Mouse (Mus musculus): ENCODE measurements at regions not wholly inside any gene's neighbourhood (a gene's known extent, or its start where the extent isn't known, plus 50 kb on each side); places are given as distances from the start of the nearest gene placed in this dataset.

DNA sequence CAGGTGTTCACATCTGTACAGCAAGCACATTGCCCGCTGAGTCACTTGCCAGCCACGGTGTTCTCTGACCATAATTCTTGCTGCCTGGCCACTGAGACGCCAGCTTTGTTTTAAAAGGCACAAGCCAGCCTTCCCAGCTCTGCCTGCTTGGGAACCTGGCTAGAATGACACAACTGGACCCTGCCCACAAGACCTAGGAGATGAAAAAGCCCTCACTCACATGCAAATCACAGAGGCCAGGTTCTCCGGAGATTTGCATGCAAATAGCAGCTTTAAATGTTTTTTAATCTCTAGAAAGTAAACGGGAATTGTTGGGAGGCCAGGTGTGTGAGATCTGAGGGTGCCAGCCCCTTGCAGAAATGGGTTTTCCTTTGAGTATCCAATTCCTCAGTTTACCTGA is 71.9 kb downstream of the 1810010D01Rik start:
- no peak for DNase-seq (ENCODE audit: low spot score)

DNA sequence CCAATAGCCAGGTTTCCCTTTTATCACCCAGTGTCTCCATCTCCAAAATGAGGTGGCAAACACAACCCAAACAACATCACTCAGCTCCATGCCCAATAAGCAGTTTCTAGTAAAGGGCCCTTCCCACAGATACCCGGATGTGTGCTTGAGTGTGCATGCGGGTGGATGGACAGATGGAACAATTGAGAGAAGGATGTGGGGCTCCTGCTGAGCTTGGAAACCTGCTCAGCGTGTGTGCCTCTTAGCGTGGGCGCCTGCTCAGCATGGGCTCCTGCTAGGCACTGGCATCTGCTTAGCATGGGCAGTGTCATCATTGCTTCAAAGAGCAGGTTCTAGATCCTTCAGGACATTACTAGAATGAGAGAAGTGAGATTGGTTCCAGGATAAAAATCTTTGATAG is 75.4 kb downstream of the 1810010D01Rik start:
- DNase-seq (ENCODE audit: low spot score): no peak

DNA sequence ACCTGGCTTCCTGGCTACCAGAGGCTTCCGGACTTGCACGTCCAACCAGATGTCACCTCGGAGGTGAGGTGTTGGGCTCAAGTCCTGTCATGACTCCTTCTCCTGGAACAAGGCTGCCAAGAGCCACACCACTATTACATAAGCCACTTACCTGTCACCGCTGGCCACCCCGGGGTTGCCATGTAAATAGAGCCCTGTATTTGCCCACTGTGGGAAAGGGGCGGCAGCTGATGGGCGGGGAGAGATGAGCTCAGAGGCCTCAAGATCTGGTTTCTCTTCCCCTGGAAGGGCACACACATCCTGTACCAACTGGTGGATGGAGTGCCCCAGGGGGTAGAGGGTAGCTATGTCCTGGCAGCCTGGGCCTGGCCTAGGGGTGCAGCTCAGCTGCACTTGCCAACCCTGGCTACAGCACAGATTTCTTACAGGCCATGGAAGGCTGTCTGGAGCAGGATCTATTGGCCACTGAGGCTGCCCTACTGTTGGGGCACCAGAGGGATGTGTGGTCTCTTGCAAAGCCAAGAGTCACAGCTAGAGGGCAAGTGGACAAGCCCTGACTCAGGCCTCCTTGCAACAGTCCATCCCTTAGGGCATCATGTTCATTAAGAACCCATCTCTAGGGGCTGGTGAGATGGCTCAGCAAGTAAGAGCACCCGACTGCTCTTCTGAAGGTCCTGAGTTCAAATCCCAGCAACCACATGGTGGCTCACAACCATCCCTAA is 76.3 kb downstream of the 1810010D01Rik start:
- peak; percentile 22 for DNase-seq (ENCODE audit: low spot score)

DNA sequence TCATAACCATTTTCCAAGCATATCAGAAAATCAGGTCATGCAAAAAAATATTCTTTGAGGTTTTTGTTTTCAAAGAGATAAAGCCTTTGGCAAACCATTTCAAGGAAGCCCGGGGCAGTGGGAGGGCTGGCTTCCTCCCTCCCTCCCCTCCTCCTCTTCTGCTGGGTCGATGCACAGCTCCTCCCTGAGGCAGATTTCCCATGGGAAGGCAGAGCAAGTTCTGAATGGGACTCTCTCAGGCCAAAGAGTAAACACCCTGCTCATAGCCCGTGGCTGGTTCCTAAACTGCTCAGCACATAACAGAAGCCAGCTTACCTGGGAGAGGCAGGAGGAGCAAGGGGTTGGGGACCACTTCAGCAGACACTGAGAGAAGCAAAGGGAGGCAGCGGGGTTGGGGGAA is 77.9 kb downstream of the 1810010D01Rik start:
- DNase-seq (ENCODE audit: low spot score): peak; percentile 45

DNA sequence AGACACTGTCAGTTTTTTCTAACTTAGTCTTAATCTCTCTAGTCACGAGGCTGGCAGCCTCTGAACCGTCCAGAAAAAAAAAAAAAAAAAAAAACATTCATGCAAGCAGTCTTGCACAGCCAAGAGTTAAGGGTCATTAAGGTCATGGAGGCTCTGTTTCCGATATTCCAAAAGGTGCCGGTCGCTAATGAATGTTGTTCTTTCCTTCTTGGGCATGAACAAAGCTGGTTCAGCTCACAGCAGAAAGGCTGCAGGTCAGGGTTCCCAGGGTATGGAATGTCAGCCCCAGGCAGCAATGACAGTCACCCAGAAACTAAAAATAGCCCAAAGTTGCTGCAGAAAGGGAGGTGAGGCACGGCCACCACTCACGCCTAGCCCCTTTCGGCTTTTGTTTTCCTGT is 80.3 kb downstream of the 1810010D01Rik start:
- no peak for DNase-seq (ENCODE audit: low spot score)

DNA sequence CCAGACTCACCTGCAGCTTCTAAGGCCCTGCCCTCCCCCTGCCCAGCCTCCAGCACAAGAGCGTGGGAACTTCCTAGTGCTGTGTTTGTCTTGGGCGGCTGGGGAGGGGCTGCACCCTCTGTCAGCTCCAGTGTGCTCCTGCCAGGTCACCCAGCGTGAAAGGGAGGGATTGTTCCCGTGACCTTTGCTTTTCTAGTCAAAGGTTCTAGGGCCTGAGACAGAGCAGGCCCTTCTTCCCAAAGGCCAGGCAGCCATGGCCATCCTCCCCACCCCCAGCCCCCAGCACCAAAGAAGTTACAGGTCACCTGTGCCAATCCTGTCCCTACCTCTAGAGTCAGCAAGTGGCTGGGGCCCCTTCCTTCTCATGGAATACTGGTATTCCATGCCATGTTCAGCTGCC is 80.7 kb downstream of the 1810010D01Rik start:
- peak; percentile 31 for DNase-seq (ENCODE audit: low spot score)

DNA sequence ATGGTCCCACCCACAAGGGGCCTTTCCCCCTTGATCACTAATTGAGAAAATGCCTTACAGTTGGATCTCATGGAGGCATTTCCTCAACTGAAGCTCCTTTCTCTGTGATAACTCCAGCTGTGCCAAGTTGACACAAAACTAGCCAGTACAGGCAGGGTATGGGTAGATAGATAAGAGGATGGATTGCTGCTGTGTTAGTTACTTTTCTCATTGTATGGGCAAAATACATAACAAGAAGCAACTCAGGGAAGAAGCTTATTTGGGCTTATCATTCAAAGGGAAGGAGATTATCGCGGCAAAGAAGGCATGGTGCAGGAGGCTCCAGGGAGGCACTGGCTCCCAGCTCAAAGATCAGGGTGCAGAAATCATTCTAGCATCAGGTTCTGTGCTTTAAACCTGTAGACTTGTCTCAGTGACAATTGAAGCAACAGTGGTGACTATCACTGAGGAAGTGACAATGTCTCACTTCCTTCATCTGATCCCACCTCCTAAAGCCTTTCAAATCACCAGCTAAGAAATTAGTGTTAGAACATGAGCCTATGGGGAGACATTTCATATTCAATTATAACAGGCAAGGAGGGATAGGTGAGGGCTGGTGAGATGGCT is 83.8 kb downstream of the 1810010D01Rik start:
- DNase-seq (ENCODE audit: low spot score): no peak

DNA sequence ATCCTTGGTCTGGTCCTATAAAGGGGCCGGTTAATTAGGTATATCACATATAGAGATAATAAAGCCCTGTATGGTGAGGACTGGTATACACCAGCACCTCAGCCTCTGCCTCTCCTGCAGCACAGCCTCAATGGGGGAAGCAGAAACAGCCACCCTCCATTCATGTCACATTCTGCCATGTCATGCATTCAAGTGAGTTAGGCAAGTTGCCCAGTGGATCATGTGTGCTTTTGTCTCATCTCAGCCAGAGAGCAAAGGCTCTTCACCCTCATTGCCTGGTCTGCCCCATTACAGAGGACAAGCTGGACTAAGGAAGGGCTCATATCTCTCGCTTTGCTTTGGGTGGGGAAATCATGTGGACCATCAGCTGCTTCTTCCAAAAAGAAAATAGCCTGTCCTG is 85.4 kb downstream of the 1810010D01Rik start:
- DNase-seq (ENCODE audit: low spot score): no peak

DNA sequence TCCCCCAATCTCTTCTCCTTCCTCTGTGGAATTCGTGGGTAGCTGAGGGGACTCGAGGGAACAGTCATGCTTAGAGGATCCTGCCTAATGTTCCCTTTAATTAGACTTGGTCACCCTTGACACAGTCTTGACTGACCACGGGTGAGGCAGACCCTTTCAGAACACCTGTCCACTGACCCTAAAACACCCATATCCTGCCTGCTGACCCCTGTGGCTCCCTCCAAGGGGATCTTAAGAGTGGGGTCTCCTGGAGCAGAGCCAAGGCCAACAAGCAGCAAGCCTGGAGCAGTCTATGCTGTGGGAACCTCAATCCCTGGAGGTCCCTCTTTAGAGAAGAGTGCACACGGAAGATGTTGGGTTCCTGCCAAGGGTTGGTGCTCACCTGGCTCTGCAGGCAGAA is 89.5 kb downstream of the 1810010D01Rik start:
- DNase-seq (ENCODE audit: low spot score): no peak

DNA sequence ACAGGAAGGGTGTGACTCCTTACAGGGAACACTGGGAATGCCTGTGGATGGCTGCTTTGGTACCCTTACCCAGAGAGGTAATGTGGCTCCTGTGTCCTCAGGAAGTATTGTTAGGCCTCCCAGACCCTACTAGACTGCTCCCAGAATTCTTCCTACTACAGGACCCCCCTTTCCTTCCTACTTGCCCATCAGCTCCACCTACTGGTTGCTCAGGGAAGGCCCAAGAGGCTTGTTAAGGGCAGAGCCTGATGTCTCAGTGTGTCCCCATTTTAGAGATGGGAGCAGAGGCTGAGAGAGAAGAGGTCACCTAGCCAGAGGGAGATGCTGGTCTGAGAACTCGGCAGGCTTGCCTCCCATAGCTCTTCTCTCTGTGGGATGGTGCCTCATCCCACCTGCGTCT is 93.3 kb downstream of the 1810010D01Rik start:
- DNase-seq (ENCODE audit: low spot score): peak; percentile 32

DNA sequence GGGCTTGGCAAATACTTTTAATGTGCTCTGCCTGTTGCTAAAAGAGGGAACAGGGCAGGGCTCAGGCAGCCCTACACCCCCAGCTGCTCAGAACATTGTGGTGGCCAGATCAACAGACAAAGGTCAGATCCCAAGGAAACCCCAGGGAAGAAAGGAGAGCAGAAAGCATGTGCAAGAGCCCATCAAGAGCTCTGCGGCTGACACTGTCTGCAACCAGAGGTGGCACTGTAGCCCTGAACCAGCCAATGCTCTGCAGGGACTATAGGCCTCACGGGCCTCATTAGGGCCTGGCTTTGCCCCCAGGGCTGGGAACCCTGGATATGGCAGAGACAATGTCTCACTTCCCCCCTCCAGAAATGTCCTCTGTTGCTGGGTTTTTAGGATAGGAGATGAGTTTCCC is 93.8 kb downstream of the 1810010D01Rik start:
- DNase-seq (ENCODE audit: low spot score): no peak

DNA sequence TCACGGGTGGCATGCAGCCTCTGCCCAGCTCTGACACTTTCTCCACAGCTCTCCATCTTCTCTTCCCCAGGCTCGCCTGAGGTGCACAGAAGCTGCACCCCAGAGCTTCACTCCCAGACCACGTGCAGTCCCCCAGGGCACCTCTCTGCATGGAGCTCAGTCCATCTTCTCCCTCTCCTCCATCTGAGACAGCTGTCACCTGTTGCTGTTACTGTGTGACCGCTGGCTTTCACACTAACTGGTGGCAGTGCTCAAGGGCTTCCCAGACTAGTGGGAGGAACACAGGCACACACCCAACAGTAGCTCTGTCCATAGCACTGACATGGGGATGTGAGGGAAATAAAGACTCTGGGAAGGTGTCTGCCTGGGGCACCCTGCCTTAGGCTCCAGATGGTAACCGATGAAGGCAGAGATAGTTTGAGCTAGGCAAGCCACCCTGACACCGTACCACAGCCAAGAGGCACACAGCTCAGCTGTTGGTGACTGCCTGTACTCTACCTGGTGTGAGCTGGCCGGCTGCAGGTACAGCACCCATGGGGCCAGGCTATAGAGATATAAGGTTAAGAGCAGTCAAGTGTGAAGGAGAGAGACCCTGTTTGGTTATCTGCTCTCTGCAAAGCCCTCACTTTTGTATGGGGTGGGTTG is 94.9 kb downstream of the 1810010D01Rik start:
- DNase-seq (ENCODE audit: low spot score): no peak

DNA sequence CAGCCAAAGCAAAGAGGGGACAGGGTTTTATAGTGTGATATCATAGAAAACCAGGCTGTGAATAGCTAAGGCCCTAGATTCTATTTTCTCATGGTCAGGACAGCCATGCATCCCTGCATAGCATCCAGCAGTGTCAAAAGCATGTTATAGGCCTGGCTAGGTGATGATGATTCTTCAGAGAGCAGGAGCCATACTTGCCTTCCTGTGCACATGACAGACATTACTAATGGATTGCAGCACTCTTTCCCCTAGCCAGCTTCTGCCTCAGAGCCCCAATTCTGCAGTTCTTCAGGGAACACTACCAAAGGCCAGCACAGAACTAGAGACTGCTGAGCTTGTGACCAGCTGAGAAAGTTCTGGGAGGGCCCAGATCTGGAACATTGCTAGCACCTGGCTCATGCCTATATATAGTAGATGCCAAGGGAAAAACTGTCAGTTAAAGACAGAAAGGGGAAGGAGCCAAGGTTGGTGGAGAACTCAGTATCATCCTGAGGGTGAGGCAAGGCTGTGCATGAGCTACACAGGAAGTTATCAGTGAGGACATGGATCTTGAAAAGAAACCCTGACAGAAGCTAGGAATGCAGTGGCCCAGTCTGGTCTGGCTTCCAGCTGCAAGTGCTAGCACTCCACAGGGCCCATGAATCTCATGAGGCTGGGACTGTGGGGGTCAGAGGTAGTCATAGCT is 95.6 kb downstream of the 1810010D01Rik start:
- no peak for DNase-seq (ENCODE audit: low spot score)

DNA sequence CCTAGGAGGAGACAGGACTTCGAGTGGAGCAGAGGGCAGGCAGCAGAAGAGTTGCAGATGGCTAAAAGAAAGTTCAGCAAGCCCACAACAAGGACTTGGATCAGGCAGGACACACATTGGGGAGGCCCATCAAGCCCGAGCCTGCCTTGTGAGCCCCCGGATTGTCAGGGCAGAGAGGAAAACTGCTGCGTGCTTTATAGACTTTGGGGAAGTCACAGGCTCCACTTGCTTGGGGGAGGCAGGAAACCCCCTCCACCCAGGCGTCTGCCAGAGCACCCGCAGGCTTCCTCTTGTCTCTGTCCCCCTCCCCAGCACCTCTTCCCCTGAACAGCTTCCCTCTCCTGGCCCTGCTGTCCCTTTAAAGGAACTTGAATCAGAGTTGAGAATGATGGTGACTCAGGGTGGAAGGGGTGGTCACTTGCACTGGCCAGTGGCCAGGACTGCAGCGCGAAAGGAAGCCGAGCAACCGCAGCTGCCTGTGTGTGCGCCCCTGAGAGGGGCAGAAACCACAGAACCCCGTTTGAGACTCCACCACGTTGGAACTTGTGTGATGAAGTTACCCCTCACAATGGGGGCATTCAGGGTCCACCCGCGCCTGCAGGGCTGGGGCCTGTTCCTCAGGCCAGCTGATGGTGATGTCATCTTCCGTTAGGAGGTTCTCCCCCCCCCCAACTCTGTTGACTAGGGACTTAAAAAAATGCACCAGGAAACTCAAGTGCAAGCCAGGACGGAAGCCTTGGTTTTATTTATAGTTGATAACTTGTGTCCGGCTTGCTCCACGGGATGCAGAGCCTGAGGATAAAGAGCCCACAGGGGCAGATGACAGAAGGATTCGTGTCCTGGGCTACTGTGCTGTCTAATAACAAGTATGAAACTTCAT is 96.4 kb downstream of the 1810010D01Rik start:
- peak; percentile 79 for DNase-seq (ENCODE audit: low spot score)

DNA sequence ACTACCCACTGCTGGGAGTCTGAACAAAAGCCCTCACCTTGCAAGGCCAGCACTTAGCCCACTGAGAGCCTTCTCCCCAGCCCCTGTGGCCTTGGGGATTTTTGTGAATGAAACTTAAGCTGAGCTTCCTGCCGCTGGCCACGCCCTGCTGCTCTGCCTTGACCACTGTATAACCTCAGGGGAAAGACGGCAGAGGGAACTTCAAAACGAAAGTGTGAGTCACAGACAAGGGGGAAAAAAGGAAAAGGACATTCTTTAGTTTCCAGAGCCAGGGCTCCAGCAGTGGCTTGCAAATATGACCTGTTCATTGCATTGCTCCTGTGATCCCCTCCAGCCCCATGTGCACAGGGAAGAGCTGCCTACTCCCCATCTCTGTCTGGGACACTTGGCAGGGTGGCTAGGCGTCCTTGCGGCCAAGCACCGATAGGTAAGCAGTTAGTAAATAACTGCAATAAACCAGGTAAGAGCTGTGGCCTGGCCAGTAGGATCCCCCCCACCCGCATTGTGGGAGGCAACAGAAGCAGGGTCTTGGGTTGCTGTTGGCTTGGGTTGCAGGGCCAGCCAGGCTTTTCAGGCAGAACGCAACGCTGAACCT is 97.2 kb downstream of the 1810010D01Rik start:
- DNase-seq (ENCODE audit: low spot score): peak; percentile 71

DNA sequence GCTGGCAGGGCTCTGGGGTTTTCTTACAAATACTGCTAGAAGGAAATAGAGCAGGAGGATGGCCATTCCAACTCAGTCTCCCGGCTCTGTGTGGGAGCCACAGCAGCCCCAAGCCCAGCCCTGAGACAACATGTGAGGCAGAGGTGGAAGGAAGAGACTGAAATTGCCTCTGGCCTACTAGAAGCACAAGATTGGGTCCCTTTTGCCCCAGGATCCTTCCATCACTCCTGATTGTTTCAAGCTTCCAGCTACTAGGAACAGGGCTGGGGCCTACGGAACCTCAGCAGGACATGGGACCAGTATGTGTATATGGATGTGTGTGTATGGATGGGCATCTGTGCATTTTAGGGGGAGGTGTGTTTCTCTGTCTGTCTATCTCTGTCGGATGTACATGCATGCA is 97.9 kb downstream of the 1810010D01Rik start:
- no peak for DNase-seq (ENCODE audit: low spot score)

DNA sequence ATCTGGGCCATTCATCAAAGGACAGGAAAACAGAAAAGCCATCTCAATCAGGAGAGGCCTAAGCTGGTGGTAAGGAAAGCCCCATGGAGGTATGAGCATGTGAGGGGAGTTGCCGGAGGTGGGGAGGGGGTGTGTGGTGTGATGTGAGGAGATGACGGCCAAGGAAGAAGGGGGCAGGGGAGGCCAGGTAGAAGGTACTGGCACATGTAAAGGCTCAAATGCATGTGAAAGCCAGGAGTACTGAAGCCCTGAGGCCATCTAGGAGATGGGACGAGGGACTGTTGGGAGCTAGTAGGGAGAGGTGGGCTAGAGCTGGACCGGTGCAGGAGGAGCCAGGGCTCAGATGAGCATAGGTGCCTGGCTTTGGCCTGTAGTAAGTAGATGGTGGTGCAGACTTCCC is 98.4 kb downstream of the 1810010D01Rik start:
- DNase-seq (ENCODE audit: low spot score): no peak

DNA sequence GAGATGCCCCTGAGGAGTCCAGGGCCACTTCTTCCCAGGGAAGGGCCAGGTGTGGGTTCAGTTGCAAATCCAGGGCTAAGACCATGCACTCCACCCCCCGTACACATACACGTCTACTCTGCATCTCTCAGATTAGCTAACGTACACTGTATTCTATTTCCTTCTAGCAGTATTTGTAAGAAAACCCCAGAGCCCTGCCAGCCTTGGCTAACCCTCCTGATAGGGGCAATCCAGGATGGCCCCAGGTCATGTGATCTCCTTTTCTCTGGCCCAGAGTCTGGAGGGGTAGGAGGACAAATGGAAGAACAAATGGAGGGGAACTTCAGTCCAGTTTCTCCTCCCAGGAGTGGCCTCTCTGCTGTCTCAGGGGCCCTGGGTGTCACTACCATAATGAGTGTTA is 98.9 kb downstream of the 1810010D01Rik start:
- no peak for DNase-seq (ENCODE audit: low spot score)

DNA sequence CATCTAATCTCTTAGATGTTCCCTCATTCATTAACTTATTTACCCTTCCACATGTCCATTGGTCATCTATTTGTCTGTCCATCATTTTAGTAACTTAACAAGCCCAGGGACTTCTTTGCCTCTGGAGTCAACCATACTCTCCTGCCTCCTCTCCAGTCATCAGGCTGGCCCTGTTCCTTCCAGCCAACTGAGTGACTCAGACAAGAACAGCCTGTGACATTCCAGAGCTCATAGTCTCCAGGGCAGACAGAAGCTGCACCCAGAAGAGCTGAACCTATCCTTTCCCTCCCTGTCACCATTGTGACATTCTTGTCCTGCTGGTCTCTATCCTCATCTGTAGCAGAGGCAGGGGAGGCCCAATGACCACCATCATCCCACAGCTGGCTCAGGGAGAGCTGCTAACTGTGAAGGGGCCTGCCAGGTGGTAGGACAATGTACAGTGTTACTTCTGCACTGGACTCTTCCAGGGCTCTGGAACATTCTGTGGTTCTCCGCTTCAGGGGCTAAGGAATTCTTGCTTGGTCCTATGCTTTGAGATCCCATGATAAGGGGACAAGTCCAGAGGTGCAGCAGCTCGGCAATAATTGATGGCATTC is 100.2 kb downstream of the 1810010D01Rik start:
- no peak for DNase-seq (ENCODE audit: low spot score)

DNA sequence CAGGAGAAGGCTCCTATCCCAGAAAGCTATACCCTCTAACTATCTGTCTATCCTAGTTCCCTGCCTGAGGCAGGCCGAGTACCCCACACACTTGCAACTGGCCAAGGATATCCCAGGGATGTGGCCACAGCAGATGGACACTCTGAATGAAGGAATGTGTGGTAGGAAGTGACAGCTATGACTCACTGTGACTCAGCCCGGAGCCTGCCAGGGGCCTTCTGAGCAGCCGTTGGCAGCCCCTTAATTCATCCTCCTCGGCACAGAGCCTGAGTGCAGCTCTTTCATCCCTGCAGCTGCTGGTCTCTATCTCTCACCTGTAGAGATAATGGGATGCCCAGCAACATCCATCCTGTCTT is 101.4 kb downstream of the 1810010D01Rik start:
- DNase-seq (ENCODE audit: low spot score): peak; percentile 56

DNA sequence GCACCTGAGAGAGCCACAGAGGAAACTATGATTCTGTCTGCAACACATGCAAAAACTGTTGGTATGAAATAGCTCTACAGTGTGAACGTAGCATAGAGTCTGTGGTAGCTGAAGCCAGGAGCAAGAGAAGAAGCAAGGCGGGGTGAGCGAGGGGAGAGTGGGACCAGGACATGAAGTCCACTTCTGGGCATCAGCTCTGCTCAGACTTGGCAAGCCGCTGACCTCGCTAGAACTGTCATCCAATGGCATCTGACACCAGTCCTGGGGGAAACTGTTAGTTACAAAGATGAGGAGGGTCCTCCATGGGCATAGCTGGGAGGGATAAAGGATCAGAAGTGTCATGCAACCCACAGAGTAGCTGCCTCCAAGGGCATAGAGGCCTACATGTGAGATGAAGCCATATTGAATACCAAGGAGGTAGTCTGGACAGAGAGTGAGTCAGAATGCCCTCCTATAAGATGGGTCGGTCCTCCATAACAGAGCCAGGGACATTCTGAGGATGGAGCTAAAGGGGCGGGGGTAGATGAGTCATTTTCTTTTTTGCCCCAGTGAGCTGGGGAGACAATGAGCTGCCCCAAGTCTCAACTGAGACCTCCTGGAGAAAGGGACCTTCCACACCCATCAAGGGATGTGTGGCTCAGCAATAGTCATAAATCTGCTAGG is 102.0 kb downstream of the 1810010D01Rik start:
- no peak for DNase-seq (ENCODE audit: low spot score)
